Mouse (Mus musculus) cerebellum, adult 2 months (tissue): ENCODE results near the gene Simc1. TPM values are rescaled to one million over a fixed set of nuclear protein-coding genes. Genes with fewer than 3 reads are reported as not detected.

Source experiments
- DNase-seq, 2 experiments: peaks; one replicate each; pipeline ENCODE4 v3.0.0; 2021
- H3K27ac ChIP-seq: fragments of 200-500 bp; 2 replicates; pipeline ENCODE4 v1.5.1; 2012; ENCODE audit warnings: low read length, control low read depth, inconsistent platforms; ENCODE audit not compliant: insufficient read depth
- H3K27me3 ChIP-seq: fragments of 200-500 bp; 2 replicates; pipeline ENCODE4 v1.6.1; 2012; ENCODE audit warnings: inconsistent platforms, mild to moderate bottlenecking, low read length, moderate library complexity; ENCODE audit not compliant: control insufficient read depth, insufficient read depth
- H3K4me1 ChIP-seq: fragments of 200-500 bp; 2 replicates; pipeline ENCODE4 v1.6.1; 2011; ENCODE audit warnings: low read length; ENCODE audit not compliant: control insufficient read depth, insufficient read depth
- H3K4me3 ChIP-seq: fragments of 200-500 bp; replicated peaks from 2 replicates; pipeline ENCODE3; 2011; ENCODE audit warnings: mild to moderate bottlenecking, low read depth, low read length, control low read depth; ENCODE audit not compliant: insufficient read depth
- CTCF ChIP-seq: fragments of 200-500 bp; IDR thresholded peaks from 2 replicates; pipeline ENCODE4 v1.5.1; 2011; ENCODE audit warnings: low read depth, mild to moderate bottlenecking, control low read depth, low read length, moderate library complexity, borderline replicate concordance; ENCODE audit not compliant: insufficient read depth
- POLR2A ChIP-seq: fragments of 200-500 bp; IDR thresholded peaks from 2 replicates; pipeline ENCODE4 v1.6.1; 2011; ENCODE audit warnings: low read length, control low read depth, borderline replicate concordance; ENCODE audit not compliant: insufficient read depth
- WGBS: fragments of 180-500 bp; shearing (Covaris S2); methylation state at CpG from one replicate; pipeline ENCODE4 v1.1.7; 2018; 5-methylcytosine and 5-hydroxymethylcytosine counted together
- polyA plus RNA-seq: library from polyadenylated mRNA; depleted of rRNA; stranded (reverse); fragments of >200 nt; gene quantifications from 2 replicates; pipeline ENCODE4 v1.2.3, GENCODE M21; 2012

Gene Simc1
- polyA plus RNA-seq, 1 experiment = 20.2 TPM

DNA sequence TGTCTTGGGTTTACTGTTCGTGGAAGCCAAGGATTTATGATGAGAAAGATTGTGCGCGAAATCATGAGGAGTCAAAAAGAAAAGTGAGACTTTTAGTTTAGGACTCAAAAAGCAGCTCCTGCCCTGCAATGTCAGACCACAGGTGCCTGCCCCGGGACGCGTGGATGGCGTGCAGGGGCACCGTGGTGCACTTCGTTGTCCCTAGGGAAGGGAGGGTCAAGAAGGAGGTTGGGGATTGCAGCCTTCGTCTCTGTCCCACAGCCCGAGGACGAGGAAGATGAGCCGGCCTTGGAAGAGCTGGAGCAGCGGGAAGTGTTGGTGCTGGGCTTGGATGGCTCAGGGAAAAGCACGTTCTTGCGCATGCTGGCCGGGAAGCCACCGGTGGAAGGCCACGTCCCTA, 71.9 kb downstream of the Simc1 start:
- no peak for DNase-seq
- Histone ChIP-seq H3K4me1 (peaks cover 3% of the 10 kb centered on the region), H3K4me3 (peak overlapping the region; percentile 73), H3K27ac (no peak overlapping the region), H3K27me3 (no peaks in the 10 kb centered on the region)
- no peak for TF ChIP-seq POLR2A
- TF ChIP-seq CTCF = no peak
- 2% methylated on average over 19 of the region's 19 CpGs for whole genome bisulfite sequencing

DNA sequence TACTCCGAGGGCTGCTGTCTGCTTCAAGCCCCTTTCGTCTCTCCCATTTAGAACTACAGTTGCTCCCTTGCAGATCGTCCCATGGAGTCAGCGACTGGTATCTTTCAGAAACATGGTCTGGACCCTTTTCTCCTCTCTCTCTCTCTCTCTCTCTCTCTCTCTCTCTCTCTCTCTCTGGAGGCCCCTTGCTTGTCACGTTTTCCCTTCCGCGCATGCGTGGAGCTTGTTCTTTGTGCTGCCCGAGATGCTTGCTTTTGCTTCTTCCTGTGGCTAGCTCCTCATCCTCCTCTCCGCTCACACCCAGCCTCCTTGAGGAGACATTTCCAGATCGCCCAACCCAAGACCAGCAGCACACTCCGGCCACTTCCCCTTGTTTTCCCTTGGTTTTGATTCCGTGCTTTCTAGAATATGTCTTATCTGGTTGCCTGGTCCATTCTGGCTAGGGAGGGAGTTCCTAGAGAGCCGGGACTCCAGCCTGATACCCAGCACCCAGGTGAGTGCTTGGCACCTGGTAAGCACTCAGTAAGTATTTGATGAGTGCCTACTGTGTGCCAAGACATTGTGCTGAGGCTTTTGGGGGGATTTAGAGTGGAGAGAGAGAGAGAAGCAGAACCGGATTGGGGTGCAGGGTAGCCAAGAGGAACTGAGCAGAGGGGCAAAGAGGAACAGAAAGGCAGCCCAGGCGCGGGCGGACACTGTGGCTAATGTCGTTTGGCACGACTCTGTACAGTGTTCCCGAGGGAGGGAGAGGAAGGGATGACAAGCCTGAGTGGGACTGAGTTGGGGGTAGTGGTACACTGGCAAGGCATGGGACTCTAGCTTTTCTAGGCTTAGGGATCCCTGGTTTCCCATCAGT, 74.3 kb downstream of the Simc1 start:
- DNase-seq = no peak
- WGBS = 69% methylated on average over 21 of the region's 21 CpGs
- Histone ChIP-seq H3K4me1 (peaks cover 6% of the 10 kb centered on the region), H3K27ac (no peak overlapping the region), H3K4me3 (no peak overlapping the region), H3K27me3 (no peaks in the 10 kb centered on the region)
- TF ChIP-seq CTCF (no peak), POLR2A (no peak)

- no peak overlapping the region for H3K27ac ChIP-seq
- H3K27me3 ChIP-seq = no peaks in the 10 kb centered on the region
- TF ChIP-seq POLR2A (no peak), CTCF (no peak)
- H3K4me1 ChIP-seq = peaks cover 6% of the 10 kb centered on the region
- 20% methylated on average over 2 of the region's 2 CpGs for WGBS
- no peak overlapping the region for H3K4me3 ChIP-seq
- DNase-seq = no peak
Measured at GRCm38 (mm10) chr13:54581385-54581784, 77.8 kb downstream of the Simc1 start.

DNA sequence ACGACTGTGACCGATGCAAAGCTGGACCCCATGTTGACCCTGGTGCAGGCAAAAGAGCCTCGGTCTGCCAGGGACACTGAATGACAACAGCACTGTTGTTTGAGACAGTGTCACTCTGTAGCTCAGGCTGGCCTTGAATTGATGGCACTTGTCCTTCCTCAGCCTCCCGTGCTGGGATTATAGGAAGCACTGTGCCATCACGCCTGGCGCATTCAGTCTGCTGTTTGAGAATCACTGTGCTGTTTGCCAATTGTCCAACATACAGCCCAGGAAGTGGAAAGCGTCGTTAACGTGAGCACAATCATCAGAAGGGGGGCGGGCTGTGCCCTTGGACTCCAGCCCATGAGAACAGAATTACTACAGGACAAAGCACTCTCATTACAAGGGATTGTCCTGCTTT, 78.5 kb downstream of the Simc1 start:
- Histone ChIP-seq H3K4me3 (no peak overlapping the region), H3K27ac (no peak overlapping the region), H3K27me3 (no peaks in the 10 kb centered on the region), H3K4me1 (peaks cover 6% of the 10 kb centered on the region)
- DNase-seq = no peak
- TF ChIP-seq POLR2A = no peak
- TF ChIP-seq CTCF = no peak
- 24% methylated on average over 10 of the region's 10 CpGs for WGBS

- no peak for DNase-seq
- no peak overlapping the region for H3K27ac ChIP-seq
- WGBS = 84% methylated on average over 5 of the region's 5 CpGs
- H3K27me3 ChIP-seq = no peaks in the 10 kb centered on the region
- no peak for TF ChIP-seq POLR2A
- no peak for TF ChIP-seq CTCF
- H3K4me1 ChIP-seq = peaks cover 6% of the 10 kb centered on the region
- no peak overlapping the region for H3K4me3 ChIP-seq
Measured at GRCm38 (mm10) chr13:54582860-54583259, 79.3 kb downstream of the Simc1 start.

DNA sequence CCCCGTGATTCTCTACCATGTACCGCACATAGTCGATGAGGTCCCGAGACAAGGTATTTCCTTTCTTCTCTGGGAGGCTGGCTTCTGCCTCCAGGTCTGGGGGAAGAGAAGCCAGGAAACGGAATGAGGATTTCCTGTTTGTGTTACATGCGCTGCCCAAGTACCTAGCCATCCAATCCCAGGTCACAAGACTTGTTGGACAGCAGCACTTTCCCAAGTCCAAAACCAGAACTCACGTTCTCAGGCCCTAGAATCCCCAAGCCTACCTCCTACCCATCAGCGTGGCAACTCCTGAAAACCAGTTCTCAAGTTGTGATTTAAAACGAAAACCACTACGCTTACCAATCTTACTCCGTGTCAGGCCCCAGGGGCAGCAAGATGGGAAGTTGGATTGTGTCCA, 82.3 kb downstream of the Simc1 start:
- WGBS = 87% methylated on average over 11 of the region's 11 CpGs
- TF ChIP-seq POLR2A (no peak), CTCF (no peak)
- H3K27ac ChIP-seq = no peak overlapping the region
- DNase-seq = no peak
- peaks cover 2% of the 10 kb centered on the region; the same call in 1 of the 2 replicates for H3K4me1 ChIP-seq
- H3K4me3 ChIP-seq = no peak overlapping the region
- no peaks in the 10 kb centered on the region for H3K27me3 ChIP-seq

GRCm38 (mm10) chr13:54589414-54589995, 85.9 kb downstream of the Simc1 start:
- 2% methylated on average over 24 of the region's 24 CpGs for WGBS

More at GRCm38 (mm10) chr13:54589414-54589995, 85.9 kb downstream of the Simc1 start:
- no peak overlapping the region for H3K27ac ChIP-seq
- no peak for DNase-seq
- peak overlapping the region; percentile 70 for H3K4me3 ChIP-seq
- TF ChIP-seq CTCF (no peak), POLR2A (no peak)
- H3K27me3 ChIP-seq = no peaks in the 10 kb centered on the region
- H3K4me1 ChIP-seq = peaks cover 5% of the 10 kb centered on the region
